Mouse (Mus musculus) brain, embryonic 14.5 days (tissue): Measurements from ENCODE around the gene 4930548H24Rik. TPM values are rescaled to one million over a fixed set of nuclear protein-coding genes. Genes with fewer than 3 reads are reported as not detected.
"Not testable (repeated sequence)": the region's sequence is repeated elsewhere in the genome, so short reads cannot be mapped to it uniquely, and the experiment has no call there.

Experiments
- DNase-seq: peaks from one replicate; pipeline ENCODE4 v3.0.0-alpha.2; 2011; ENCODE audit warnings: low read depth
- CTCF ChIP-seq: fragments of 200-500 bp; IDR thresholded peaks from 2 replicates; pipeline ENCODE4 v1.5.1; 2012; ENCODE audit warnings: inconsistent platforms, mild to moderate bottlenecking, moderate library complexity, borderline replicate concordance; ENCODE audit not compliant: insufficient read depth, insufficient read length; ENCODE audit errors: extremely low read depth
- POLR2A ChIP-seq: fragments of 200-500 bp; IDR thresholded peaks from 2 replicates; pipeline ENCODE4 v1.6.1; 2012; ENCODE audit warnings: mild to moderate bottlenecking, inconsistent platforms, borderline replicate concordance; ENCODE audit not compliant: poor library complexity, insufficient read depth, insufficient read length, severe bottlenecking; ENCODE audit errors: extremely low read depth
- polyA plus RNA-seq: library from polyadenylated mRNA; depleted of rRNA; stranded (reverse); fragments of >200 nt; gene quantifications from 2 replicates; pipeline ENCODE4 v1.2.3, GENCODE M21; 2012; rRNA removed

Gene 4930548H24Rik
- polyA plus RNA-seq, 1 experiment, result 0.10 TPM

- TF ChIP-seq POLR2A (peak; percentile 36; the same call in 1 of the 2 replicates), CTCF (no peak)
- DNase-seq, result peak; percentile 97
Observed at GRCm38 (mm10) chr5:31494513-31495297, 9.2 kb downstream of the 4930548H24Rik start, which contains the start of gene Gpn1. TSS of gene Gpn1 (plus strand) at chr5:31494741.

GRCm38 (mm10) chr5:31504843-31505242 lies 19.3 kb downstream of the 4930548H24Rik start:
- no peak for DNase-seq
- TF ChIP-seq CTCF (no peak), POLR2A (no peak)

GRCm38 (mm10) chr5:31512481-31512880 lies 26.9 kb downstream of the 4930548H24Rik start:
- TF ChIP-seq CTCF, result no peak
- no peak for DNase-seq

- DNase-seq, result no peak
- no peak for TF ChIP-seq POLR2A
Observed at GRCm38 (mm10) chr5:31520556-31520955, 35.0 kb downstream of the 4930548H24Rik start.

- peak; percentile 10; the same call in 1 of the 2 replicates for TF ChIP-seq POLR2A
- TF ChIP-seq CTCF, result no peak
- peak; percentile 94 for DNase-seq
Observed at GRCm38 (mm10) chr5:31526354-31527116, 41.0 kb downstream of the 4930548H24Rik start, which contains the start of gene Slc4a1ap. TSS of gene Slc4a1ap (plus strand) at chr5:31526995.

- DNase-seq, result no peak
- TF ChIP-seq POLR2A, result no peak
- no peak for TF ChIP-seq CTCF
Observed at GRCm38 (mm10) chr5:31527117-31527680, 41.7 kb downstream of the 4930548H24Rik start.

GRCm38 (mm10) chr5:31527707-31528106 lies 42.2 kb downstream of the 4930548H24Rik start, which contains the start of gene Supt7l:
TSS of gene Supt7l (minus strand) at chr5:31527807.
- not testable (repeated sequence) for DNase-seq

- TF ChIP-seq POLR2A (no peak), CTCF (no peak)
- DNase-seq, result no peak
Observed at GRCm38 (mm10) chr5:31528560-31528959, 43.0 kb downstream of the 4930548H24Rik start.

GRCm38 (mm10) chr5:31535228-31535627 lies 49.7 kb downstream of the 4930548H24Rik start:
- peak; percentile 5 for DNase-seq

More at GRCm38 (mm10) chr5:31535228-31535627, 49.7 kb downstream of the 4930548H24Rik start:
- TF ChIP-seq CTCF (no peak), POLR2A (no peak)

Other genes with a start within 250 kb of the 4930548H24Rik start
- 143 and 175 TPM in 2 replicates for gene Nrbp1, start 244.9 kb upstream of the 4930548H24Rik start, polyA plus RNA-seq
- 0.15 TPM in 1 of 2 replicates, not detected in the other for gene Gm9970, start 244.5 kb upstream of the 4930548H24Rik start, polyA plus RNA-seq
- gene Krtcap3, start 234.0 kb upstream of the 4930548H24Rik start, polyA plus RNA-seq, result 3.4 and 6.4 TPM in 2 replicates
- 48.2 and 51.9 TPM in 2 replicates for gene Ift172, start 194.6 kb upstream of the 4930548H24Rik start, polyA plus RNA-seq
- gene Fndc4, start 189.7 kb upstream of the 4930548H24Rik start, polyA plus RNA-seq, result 149 and 214 TPM in 2 replicates
- gene Gckr, start 188.3 kb upstream of the 4930548H24Rik start, polyA plus RNA-seq, result 0.77 and 0.86 TPM in 2 replicates
- 76.5 and 90.4 TPM in 2 replicates for gene Zfp512, start 33.3 kb upstream of the 4930548H24Rik start, polyA plus RNA-seq
- gene Gpn1, start 9.0 kb downstream of the 4930548H24Rik start, polyA plus RNA-seq, result 35.0 and 40.6 TPM in 2 replicates
- gene Slc4a1ap, start 41.3 kb downstream of the 4930548H24Rik start, polyA plus RNA-seq, result 19.4 and 22.6 TPM in 2 replicates
- gene Supt7l, start 42.1 kb downstream of the 4930548H24Rik start, polyA plus RNA-seq, result 17.2 and 22.2 TPM in 2 replicates
- 71.0 and 82.5 TPM in 2 replicates for gene Mrpl33, start 111.2 kb downstream of the 4930548H24Rik start, polyA plus RNA-seq
- 0.95 and 1.5 TPM in 2 replicates for gene Rbks, start 211.9 kb downstream of the 4930548H24Rik start, polyA plus RNA-seq
- 31.5 and 33.3 TPM in 2 replicates for gene Babam2, start 211.9 kb downstream of the 4930548H24Rik start, polyA plus RNA-seq